Mouse (Mus musculus) heart, postnatal 0 days (tissue): Measurements from ENCODE around the gene Rora.

ENCODE experiments used
- CTCF ChIP-seq: IDR thresholded peaks from 2 replicates; pipeline ENCODE4 v1.5.1; 2016; ENCODE audit warnings: antibody characterized with exemption, control low read depth, low read depth
- EP300 ChIP-seq: IDR thresholded peaks from 2 replicates; pipeline ENCODE4 v1.6.1; 2016; ENCODE audit warnings: antibody characterized with exemption, low read depth

GRCm38 (mm10) chr9:68884451-68885035 is 231.0 kb downstream of the Rora start:
- no peak for TF ChIP-seq EP300
- no peak for TF ChIP-seq CTCF
